Mouse (Mus musculus) testis, adult 2 months (tissue): ENCODE measurements around the gene Pex14.

Source experiments
- CTCF ChIP-seq: fragments of 200-500 bp; IDR thresholded peaks from 2 replicates; pipeline ENCODE4 v1.5.1; 2012; ENCODE audit warnings: low read depth, mild to moderate bottlenecking, inconsistent platforms, low read length, moderate library complexity; ENCODE audit not compliant: control insufficient read depth, insufficient read depth, insufficient replicate concordance
- POLR2A ChIP-seq: fragments of 200-500 bp; IDR thresholded peaks from 2 replicates; pipeline ENCODE4 v1.6.1; 2012; ENCODE audit warnings: low read depth, mild to moderate bottlenecking, inconsistent platforms, low read length, moderate library complexity; ENCODE audit not compliant: control insufficient read depth

DNA sequence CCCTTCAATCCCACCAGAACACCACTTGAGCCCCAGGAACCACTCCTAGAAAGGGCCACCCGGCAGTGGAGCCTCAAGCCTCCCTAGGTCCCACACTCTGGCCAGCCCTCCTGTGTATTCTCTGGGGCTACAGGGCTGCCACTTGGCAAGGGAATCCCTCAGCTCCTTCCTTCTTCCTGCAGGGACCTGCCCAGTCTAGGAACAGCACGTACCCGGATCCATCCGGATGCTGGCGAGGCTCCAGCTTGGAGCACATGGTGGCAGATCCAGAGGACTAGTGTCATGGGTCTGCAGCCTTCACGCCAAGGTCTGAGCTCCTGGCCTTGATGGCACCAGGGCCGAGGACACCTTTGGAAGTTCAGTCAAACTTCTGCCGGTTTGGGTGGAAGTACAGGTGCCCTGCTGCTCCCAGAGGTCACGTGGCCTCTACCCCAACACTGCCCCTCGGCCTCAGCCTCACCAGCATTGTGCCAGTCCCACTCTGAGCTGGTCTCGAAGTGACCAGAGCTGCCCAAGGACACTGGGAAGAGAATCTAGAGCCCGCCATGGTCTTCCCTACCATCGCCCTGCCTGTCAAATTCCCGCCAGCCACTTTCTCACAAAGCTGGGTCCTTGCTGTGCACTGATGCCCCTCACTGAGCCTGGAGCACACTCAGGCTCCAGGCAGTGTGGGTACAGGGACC is 144.4 kb downstream of the Pex14 start:
- TF ChIP-seq CTCF (no peak), POLR2A (no peak)
